Mouse (Mus musculus) heart, embryonic 11.5 days (tissue): ENCODE data around the gene Mbl2. TPM values are rescaled to one million over a fixed set of nuclear protein-coding genes. Genes with fewer than 3 reads are reported as not detected.
"Not testable (repeated sequence)": the region's sequence is repeated elsewhere in the genome, so short reads cannot be mapped to it uniquely, and the experiment has no call there.

Experiments
- ATAC-seq: fragments of 200-750 bp; cut with Nextera tagmentation; replicated peaks from 2 replicates; pipeline ENCODE4 v1.8.0; 2017; ENCODE audit warnings: moderate library complexity; ENCODE audit not compliant: insufficient number of reproducible peaks, low FRiP score, low TSS enrichment
- H3K27ac ChIP-seq: fragments of 300-500 bp; sonication (generic); 2 replicates; pipeline ENCODE4 v1.5.1; 2014; ENCODE audit warnings: mild to moderate bottlenecking, low read depth, low read length
- H3K27me3 ChIP-seq: fragments of 300-500 bp; sonication (generic); 2 replicates; pipeline ENCODE4 v1.6.1; 2014; ENCODE audit warnings: mild to moderate bottlenecking, low read length, mixed read lengths; ENCODE audit not compliant: control insufficient read depth, insufficient read depth
- H3K36me3 ChIP-seq: fragments of 300-500 bp; sonication (generic); 2 replicates; pipeline ENCODE4 v1.6.1; 2014; ENCODE audit warnings: mild to moderate bottlenecking, low read length, moderate library complexity, mixed read lengths; ENCODE audit not compliant: control insufficient read depth, insufficient read depth
- H3K4me1 ChIP-seq: fragments of 300-500 bp; sonication (generic); 2 replicates; pipeline ENCODE4 v1.6.1; 2014; ENCODE audit warnings: low read length; ENCODE audit not compliant: control insufficient read depth, insufficient read depth
- H3K4me2 ChIP-seq: fragments of 300-500 bp; sonication (generic); 2 replicates; pipeline ENCODE4 v1.6.1; 2014; ENCODE audit warnings: mild to moderate bottlenecking, moderate library complexity
- H3K4me3 ChIP-seq: fragments of 300-500 bp; sonication (generic); 2 replicates; pipeline ENCODE4 v1.5.1; 2014; ENCODE audit warnings: low read depth, low read length
- H3K9ac ChIP-seq: fragments of 300-500 bp; sonication (generic); 2 replicates; pipeline ENCODE4 v1.6.1; 2014; ENCODE audit warnings: mild to moderate bottlenecking, low read depth, low read length, moderate library complexity
- H3K9me3 ChIP-seq: fragments of 300-500 bp; sonication (generic); replicated peaks from 2 replicates; pipeline ENCODE4 v1.6.1; 2016; ENCODE audit warnings: low read length; ENCODE audit not compliant: control insufficient read depth
- WGBS: fragments of 180-500 bp; shearing (Covaris S2); extraction: QIAGEN DNeasy Blood & Tissue Kit; methylation state at CpG from one replicate; pipeline ENCODE4 v1.1.7; 2014; ENCODE audit not compliant: insufficient replicate concordance; 5-methylcytosine and 5-hydroxymethylcytosine counted together
- polyA plus RNA-seq: library from polyadenylated mRNA; unstranded; fragments of >200 nt; fragmentation: Nextera tagmentation; extraction: Ambion mirVana; gene quantifications from 2 replicates; pipeline ENCODE4 v1.2.1, GENCODE M21; 2014

Mbl2 gene
- polyA plus RNA-seq, result not detected in 2 replicates

DNA sequence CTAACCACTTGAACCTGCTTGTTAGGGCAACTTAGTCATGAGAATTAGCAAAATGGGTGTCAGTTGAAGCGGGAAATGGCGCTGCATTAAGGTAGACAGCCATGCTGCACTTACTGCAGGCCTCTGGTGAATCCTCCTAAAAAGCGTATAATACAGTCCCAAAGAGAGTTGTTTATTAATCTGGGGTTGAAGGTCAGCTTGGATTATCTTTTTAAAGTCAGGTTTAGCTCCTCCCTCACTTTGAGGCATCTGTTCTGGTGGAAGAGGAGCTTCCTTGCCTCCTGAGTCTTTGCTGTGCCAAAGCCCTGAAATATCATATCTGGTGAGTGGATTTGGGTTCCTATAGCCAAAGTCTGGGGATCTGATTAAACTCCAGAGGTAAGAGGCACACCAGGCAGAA is at the start of gene Mbl2:
Mbl2 (plus strand) TSS at position 252 of the 400 bp plus-strand sequence.
- no peak for ATAC-seq
- WGBS, result 89% methylated on average over 3 of the region's 3 CpGs
- Histone ChIP-seq H3K9ac (no peak within 1 kb of the TSS), H3K27ac (no peak within 1 kb of the TSS), H3K4me1 (no peaks in the 10 kb centered on the region), H3K4me2 (no peak within 1 kb of the TSS), H3K36me3 (no peaks in the 10 kb centered on the region), H3K9me3 (no peaks in the 10 kb centered on the region), H3K27me3 (no peaks in the 10 kb centered on the region), H3K4me3 (no peak within 1 kb of the TSS)

DNA sequence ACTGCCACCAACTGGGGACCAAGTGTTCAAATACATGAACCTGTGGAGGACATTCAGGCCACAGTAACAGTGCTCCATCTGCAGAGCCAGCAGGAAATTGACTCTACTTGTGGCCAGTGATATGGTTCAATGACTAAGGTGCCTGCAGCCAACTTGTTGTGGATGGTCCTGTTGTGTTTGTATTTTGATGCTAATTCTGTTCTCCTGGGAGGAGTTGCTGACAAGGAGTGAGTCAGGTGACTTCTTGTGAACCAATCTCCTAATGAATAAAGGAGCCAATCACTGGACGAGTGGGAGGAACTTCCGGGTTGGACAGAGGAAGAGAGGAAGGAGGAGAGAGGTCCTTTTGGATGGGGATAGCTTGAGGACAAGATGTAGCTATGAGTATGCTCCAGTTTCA is 47.2 kb upstream of the Mbl2 start:
- WGBS, result 58% methylated on average over 2 of the region's 2 CpGs
- no peak for ATAC-seq

DNA sequence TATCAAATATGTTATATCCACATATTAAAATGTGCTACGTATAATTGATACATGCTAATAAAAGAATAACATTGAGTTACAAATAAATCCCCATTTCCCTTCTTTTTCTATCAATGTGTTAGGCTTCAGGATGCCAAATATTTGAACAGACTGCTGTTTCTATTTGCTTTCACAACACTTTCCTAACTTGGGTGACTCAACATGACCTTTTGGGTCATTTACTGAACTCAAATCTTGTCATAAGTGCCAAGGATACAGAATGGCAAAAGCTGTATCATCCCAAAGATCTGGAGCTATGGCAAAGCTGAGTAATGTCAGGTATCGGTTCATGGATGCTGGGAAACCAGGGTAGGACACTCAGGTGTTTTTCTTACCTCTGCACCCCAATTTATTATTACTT is 45.5 kb upstream of the Mbl2 start:
- ATAC-seq, result no peak
- Histone ChIP-seq H3K4me2 (no peak overlapping the region), H3K27ac (no peak overlapping the region), H3K4me1 (no peaks in the 10 kb centered on the region), H3K9ac (no peak overlapping the region), H3K9me3 (0 out of 2 replicates have a peak, but pooled peaks cover 5% of the 10 kb centered on the region), H3K36me3 (no peaks in the 10 kb centered on the region), H3K4me3 (no peak overlapping the region), H3K27me3 (no peaks in the 10 kb centered on the region)
- WGBS, result 78% methylated on average over 2 of the region's 2 CpGs

More for the DNA sequence above, 47.2 kb upstream of the Mbl2 start:
- H3K27ac ChIP-seq, result no peak overlapping the region
- no peaks in the 10 kb centered on the region for H3K4me1 ChIP-seq
- no peak overlapping the region for H3K9ac ChIP-seq
- no peak overlapping the region for H3K4me2 ChIP-seq
- H3K4me3 ChIP-seq, result no peak overlapping the region
- H3K36me3 ChIP-seq, result no peaks in the 10 kb centered on the region
- no peaks in the 10 kb centered on the region for H3K27me3 ChIP-seq
- H3K9me3 ChIP-seq, result 0 out of 2 replicates have a peak, but pooled peaks cover 5% of the 10 kb centered on the region

DNA sequence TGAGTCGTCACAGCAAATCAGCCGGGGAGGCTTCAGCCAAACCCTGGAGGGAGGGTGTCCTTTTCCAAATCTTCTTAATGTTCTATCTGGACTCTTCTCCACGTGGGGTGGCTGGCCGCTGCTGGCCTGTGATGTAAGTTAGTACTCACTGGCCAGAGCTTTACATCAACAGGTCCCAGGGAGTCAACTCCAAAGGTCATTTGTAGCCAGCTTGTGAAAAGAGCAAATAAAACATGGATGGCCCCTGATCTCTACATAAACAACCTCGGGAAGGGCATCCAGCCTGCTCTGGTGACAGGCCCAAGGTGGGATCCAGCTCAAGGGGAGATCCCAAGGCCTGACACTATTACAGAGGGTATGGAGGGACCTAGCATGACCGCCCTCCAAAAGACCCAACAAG is 37.7 kb upstream of the Mbl2 start:
- Histone ChIP-seq H3K4me2 (no peak overlapping the region), H3K27me3 (no peaks in the 10 kb centered on the region), H3K36me3 (no peaks in the 10 kb centered on the region), H3K9me3 (no peaks in the 10 kb centered on the region), H3K27ac (no peak overlapping the region), H3K4me3 (no peak overlapping the region), H3K9ac (no peak overlapping the region), H3K4me1 (no peaks in the 10 kb centered on the region)
- 75% methylated on average over 6 of the region's 6 CpGs for WGBS
- ATAC-seq, result no peak

GRCm38 (mm10) chr19:30202177-30202576 is 30.6 kb upstream of the Mbl2 start:
- H3K27ac ChIP-seq, result no peak overlapping the region
- no peak overlapping the region for H3K9ac ChIP-seq
- 34% methylated on average over 7 of the region's 7 CpGs for WGBS
- H3K9me3 ChIP-seq, result no peaks in the 10 kb centered on the region
- no peak for ATAC-seq
- peaks cover 3% of the 10 kb centered on the region for H3K4me1 ChIP-seq
- H3K4me2 ChIP-seq, result no peak overlapping the region
- H3K4me3 ChIP-seq, result no peak overlapping the region
- no peaks in the 10 kb centered on the region for H3K27me3 ChIP-seq
- no peaks in the 10 kb centered on the region for H3K36me3 ChIP-seq

DNA sequence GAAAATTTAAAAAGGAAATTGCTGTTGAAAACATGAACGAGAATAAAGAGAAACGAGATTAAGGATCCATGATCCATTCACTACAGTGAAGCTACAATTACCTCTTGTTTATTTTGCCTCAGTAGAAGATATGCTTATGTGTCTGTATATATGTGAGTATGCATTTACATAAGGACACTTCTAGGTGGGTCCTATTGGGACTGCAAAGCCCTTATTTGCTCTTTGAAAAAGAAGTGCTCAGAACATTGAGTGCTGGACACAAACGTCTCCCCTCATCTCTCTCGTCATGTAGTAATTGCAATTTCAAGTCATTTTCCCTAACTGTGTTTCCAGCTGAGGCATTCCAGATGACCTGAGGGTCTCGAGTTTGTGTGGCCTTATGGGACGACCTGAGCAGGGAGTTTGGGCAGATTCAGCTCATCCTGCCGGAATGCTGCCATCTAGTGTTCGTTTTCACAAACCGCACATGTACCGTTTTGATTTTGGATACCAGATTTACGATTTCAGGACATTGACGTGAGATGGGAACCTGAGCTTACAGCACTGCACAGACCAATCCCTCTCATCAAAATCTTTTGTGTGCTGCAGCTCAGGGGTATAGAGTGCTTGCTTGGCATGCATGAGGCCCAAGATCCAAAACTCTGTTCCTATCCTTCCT is 27.5 kb upstream of the Mbl2 start:
- Histone ChIP-seq H3K27ac (no peak overlapping the region), H3K4me1 (peaks cover 3% of the 10 kb centered on the region), H3K9ac (no peak overlapping the region), H3K9me3 (no peaks in the 10 kb centered on the region), H3K27me3 (no peaks in the 10 kb centered on the region), H3K4me3 (no peak overlapping the region), H3K4me2 (no peak overlapping the region), H3K36me3 (no peaks in the 10 kb centered on the region)
- WGBS, result 18% methylated on average over 12 of the region's 12 CpGs
- ATAC-seq, result no peak

GRCm38 (mm10) chr19:30205874-30206273 is 26.9 kb upstream of the Mbl2 start:
- peaks cover 3% of the 10 kb centered on the region for H3K4me1 ChIP-seq
- no peak for ATAC-seq
- 80% methylated on average over 4 of the region's 4 CpGs for WGBS
- no peak overlapping the region for H3K4me2 ChIP-seq
- H3K9ac ChIP-seq, result no peak overlapping the region
- no peaks in the 10 kb centered on the region for H3K27me3 ChIP-seq
- no peak overlapping the region for H3K27ac ChIP-seq
- no peak overlapping the region for H3K4me3 ChIP-seq
- H3K36me3 ChIP-seq, result no peaks in the 10 kb centered on the region
- no peaks in the 10 kb centered on the region for H3K9me3 ChIP-seq

GRCm38 (mm10) chr19:30206981-30207380 is 25.8 kb upstream of the Mbl2 start:
- no peaks in the 10 kb centered on the region for H3K27me3 ChIP-seq
- peaks cover 3% of the 10 kb centered on the region for H3K4me1 ChIP-seq
- 58% methylated on average over 1 of the region's 1 CpGs for WGBS
- ATAC-seq, result no peak
- H3K4me3 ChIP-seq, result no peak overlapping the region
- no peaks in the 10 kb centered on the region for H3K9me3 ChIP-seq
- H3K27ac ChIP-seq, result no peak overlapping the region
- H3K9ac ChIP-seq, result no peak overlapping the region
- H3K4me2 ChIP-seq, result no peak overlapping the region
- H3K36me3 ChIP-seq, result no peaks in the 10 kb centered on the region

- not testable (repeated sequence) for H3K27me3 ChIP-seq, H3K4me1 ChIP-seq, H3K9me3 ChIP-seq, H3K9ac ChIP-seq, H3K4me3 ChIP-seq, ATAC-seq, H3K27ac ChIP-seq, H3K4me2 ChIP-seq, H3K36me3 ChIP-seq
- WGBS, result 79% methylated on average over 7 of the region's 8 CpGs
These were observed 23.7 kb upstream of the Mbl2 start for GRCm38 (mm10) chr19:30209006-30209405.
